In genomic region chr1:128595105-128595420, GRCm38 (mm10) we compare ENCODE assay signal across 15 mouse cellular contexts. TPM values are rescaled to one million over a fixed set of nuclear protein-coding genes. Genes with fewer than 3 reads are reported as not detected.
DNase-seq lines count a peak whose midpoint lies in the region; ATAC-seq and TF ChIP-seq lines count a peak whose summit lies in the region.
"Had no signal": no experiment of that assay in that cellular context is flagged by ENCODE, and none has a peak within 500 bp of the region (broad histone marks: within the 10 kb centered on the region; RNA-seq: fewer than 3 reads in every experiment).

No protein-coding gene starts in this region.

- no peaks in the 10 kb centered on the region for H3K36me3 ChIP-seq in heart, adult 2 months (ENCODE audit: control insufficient read depth, insufficient read depth, low read length)
- no peaks in the 10 kb centered on the region for H3K36me3 ChIP-seq in midbrain, embryonic 11.5 days (ENCODE audit: control insufficient read depth, insufficient read depth, low read length)
- H3K36me3 ChIP-seq in midbrain, postnatal 0 days (ENCODE audit: insufficient read depth, low read length), result no peaks in the 10 kb centered on the region
- no peaks in the 10 kb centered on the region for H3K36me3 ChIP-seq in forebrain, postnatal 0 days (ENCODE audit: insufficient read depth)
- H3K36me3 ChIP-seq: kidney, embryonic 15.5 days; liver, embryonic 13.5 days had no signal

- no peaks in the 10 kb centered on the region for H3K9me3 ChIP-seq in midbrain, embryonic 11.5 days (ENCODE audit: control insufficient read depth, low read length)
- H3K9me3 ChIP-seq in midbrain, postnatal 0 days (ENCODE audit: low read length), result no peaks in the 10 kb centered on the region
- no peaks in the 10 kb centered on the region for H3K9me3 ChIP-seq in forebrain, postnatal 0 days (ENCODE audit: low read length)
- H3K9me3 ChIP-seq: kidney, embryonic 15.5 days; liver, embryonic 13.5 days had no signal

- no peak for TF ChIP-seq CTCF in heart, adult 2 months (IDR thresholded peaks at IDR 0.05)
- no peak for TF ChIP-seq CTCF in midbrain, postnatal 0 days (IDR thresholded peaks at IDR 0.05)
- no peak for TF ChIP-seq CTCF in forebrain, postnatal 0 days (IDR thresholded peaks at IDR 0.05; ENCODE audit: low read depth)

- no peak overlapping the region for H3K4me3 ChIP-seq in heart, adult 2 months
- no peak overlapping the region for H3K4me3 ChIP-seq in midbrain, embryonic 11.5 days (ENCODE audit: low read depth, low read length)
- no peak overlapping the region for H3K4me3 ChIP-seq in midbrain, postnatal 0 days (ENCODE audit: low read depth, low read length)
- H3K4me3 ChIP-seq in forebrain, postnatal 0 days (ENCODE audit: low read depth, low read length), result no peak overlapping the region
- H3K4me3 ChIP-seq: kidney, embryonic 15.5 days; liver, embryonic 13.5 days had no signal

- H3K4me2 ChIP-seq in midbrain, embryonic 11.5 days, result peak overlapping the region; percentile 19; the same call in 1 of the 2 replicates
- no peak overlapping the region for H3K4me2 ChIP-seq in midbrain, postnatal 0 days (ENCODE audit: low read depth, low read length, poor library complexity, severe bottlenecking)
- H3K4me2 ChIP-seq in forebrain, postnatal 0 days (ENCODE audit: low read depth), result peak overlapping the region; percentile 8; the same call in 1 of the 2 replicates
- H3K4me2 ChIP-seq: kidney, embryonic 15.5 days; liver, embryonic 13.5 days had no signal

- H3K27ac ChIP-seq in heart, adult 2 months, result no peak overlapping the region
- peak overlapping the region; percentile 57 for H3K27ac ChIP-seq in midbrain, embryonic 11.5 days (ENCODE audit: low read depth, low read length)
- no peak overlapping the region for H3K27ac ChIP-seq in midbrain, postnatal 0 days (ENCODE audit: low read depth, low read length)
- no peak overlapping the region for H3K27ac ChIP-seq in forebrain, postnatal 0 days (ENCODE audit: low read depth, low read length)
- H3K27ac ChIP-seq: kidney, embryonic 15.5 days; liver, embryonic 13.5 days had no signal

- no peak for TF ChIP-seq EP300 in heart, adult 2 months (IDR thresholded peaks at IDR 0.05; ENCODE audit: insufficient read depth, low read depth, low read length)

- no peaks in the 10 kb centered on the region for H3K4me1 ChIP-seq in heart, adult 2 months (ENCODE audit: control insufficient read depth, insufficient read depth, low read length)
- peaks cover 39% of the 10 kb centered on the region for H3K4me1 ChIP-seq in midbrain, embryonic 11.5 days (ENCODE audit: control insufficient read depth, insufficient read depth, low read length)
- H3K4me1 ChIP-seq in midbrain, postnatal 0 days (ENCODE audit: insufficient read depth, low read length), result peaks cover 6% of the 10 kb centered on the region; the same call in 1 of the 2 replicates
- peaks cover 32% of the 10 kb centered on the region for H3K4me1 ChIP-seq in forebrain, postnatal 0 days (ENCODE audit: insufficient read depth)

- 53% methylated on average over 3 of the region's 3 CpGs for WGBS in heart, adult 2 months
- 24% methylated on average over 3 of the region's 3 CpGs for WGBS in midbrain, embryonic 11.5 days
- WGBS in midbrain, postnatal 0 days, result 22% methylated on average over 3 of the region's 3 CpGs
- WGBS in forebrain, postnatal 0 days, result 19% methylated on average over 3 of the region's 3 CpGs

- peak; percentile 84 for DNase-seq in heart, adult 11 months
- DNase-seq in heart, adult 2 months, result no peak
- no peak for DNase-seq in midbrain, embryonic 11.5 days (ENCODE audit: low spot score, missing footprints)
- DNase-seq in midbrain, postnatal 0 days (ENCODE audit: low spot score), result no peak
- peak; percentile 10 for DNase-seq in forebrain, postnatal 0 days
- DNase-seq in naive thymus-derived CD4-positive, alpha-beta T cell, adult 2 months (ENCODE audit: low read depth), result peak; percentile 7
- no peak for DNase-seq in kidney, adult 11 months
- no peak for DNase-seq in cerebellum, adult 11-12 months
- DNase-seq: B cell, adult 2 months; layer of hippocampus, postnatal 36 days; liver, embryonic 13.5 days; lung, postnatal 4 days; right cerebral cortex, postnatal 14 days had no signal

- ATAC-seq in midbrain, embryonic 11.5 days (ENCODE audit: low FRiP score), result no peak
- ATAC-seq in midbrain, postnatal 0 days (ENCODE audit: low FRiP score), result no peak
- no peak for ATAC-seq in forebrain, postnatal 0 days
- ATAC-seq: inflammation-experienced regulatory T-cells, adult 6 months had no signal

- intact Hi-C loops in heart, adult 2 months (cut with DNase I), result no loop called here

- no peaks in the 10 kb centered on the region for H3K79me2 ChIP-seq in heart, adult 2 months (replicated peaks; ENCODE audit: control insufficient read depth, insufficient read depth, low read length)

- H3K27me3 ChIP-seq in heart, adult 2 months (ENCODE audit: control insufficient read depth, insufficient read depth, low read length), result no peaks in the 10 kb centered on the region
- H3K27me3 ChIP-seq in midbrain, embryonic 11.5 days (ENCODE audit: control insufficient read depth, insufficient read depth, low read length), result no peaks in the 10 kb centered on the region
- H3K27me3 ChIP-seq in midbrain, postnatal 0 days (ENCODE audit: insufficient read depth, low read length), result no peaks in the 10 kb centered on the region
- no peaks in the 10 kb centered on the region for H3K27me3 ChIP-seq in forebrain, postnatal 0 days (ENCODE audit: insufficient read depth, low read length)

- TF ChIP-seq POLR2A in heart, adult 2 months (IDR thresholded peaks at IDR 0.05; ENCODE audit: insufficient read depth, low read depth, low read length), result no peak

- no peak overlapping the region for H3K9ac ChIP-seq in heart, adult 2 months (ENCODE audit: low read depth, low read length)
- H3K9ac ChIP-seq in midbrain, embryonic 11.5 days (ENCODE audit: low read length), result peak overlapping the region; percentile 25; the same call in 1 of the 2 replicates
- H3K9ac ChIP-seq in midbrain, postnatal 0 days (replicated peaks; ENCODE audit: low read length, poor library complexity, severe bottlenecking), result no peak overlapping the region
- H3K9ac ChIP-seq in forebrain, postnatal 0 days, result no peak overlapping the region
- H3K9ac ChIP-seq: kidney, embryonic 15.5 days; liver, embryonic 13.5 days had no signal

RNA-seq across cellular contexts. Expression of gene Cxcr4, which starts 3.0 kb away (rescaled TPM):
- total RNA-seq in heart, adult 2 months (2021), result 1 to 10 TPM; 7.0 to 7.8 TPM
- polyA plus RNA-seq in heart, adult 2 months (2012; rRNA removed), result 28.4 and 29.8 TPM in 2 replicates
- 22.6 and 25.6 TPM in 2 replicates for polyA plus RNA-seq in midbrain, embryonic 11.5 days (2014; fragmentation: Nextera tagmentation; extraction: Ambion mirVana)
- total RNA-seq in midbrain, postnatal 0 days (2014; rRNA removed), result 19.3 and 28.5 TPM in 2 replicates
- 1.5 and 1.7 TPM in 2 replicates for polyA plus RNA-seq in midbrain, postnatal 0 days (2015; fragmentation: Nextera tagmentation; extraction: Ambion mirVana)
- 41.3 and 44.9 TPM in 2 replicates for total RNA-seq in forebrain, postnatal 0 days (2014; rRNA removed)
- polyA plus RNA-seq in forebrain, postnatal 0 days (2015; fragmentation: Nextera tagmentation; extraction: Ambion mirVana), result 4.9 and 5.8 TPM in 2 replicates

Comparison
In these comparisons a context has a peak if more than half of its experiments do, and no peak if none do; other contexts are left out.
1. DNase-seq: peak in heart, adult 11 months (single experiment), forebrain, postnatal 0 days (single experiment) and naive thymus-derived CD4-positive, alpha-beta T cell, adult 2 months (single experiment); none in heart, adult 2 months (0 of 2), midbrain, embryonic 11.5 days (single experiment), midbrain, postnatal 0 days (single experiment), kidney, adult 11 months (single experiment) and cerebellum, adult 11-12 months (single experiment).